Mouse (Mus musculus): Measurements from ENCODE around the gene Spryd4. TPM values are rescaled to one million over a fixed set of nuclear protein-coding genes. Genes with fewer than 3 reads are reported as not detected.

The Spryd4 gene
- polyA plus RNA-seq, 1 experiment from 2014 or later, result 46.1 TPM

DNA sequence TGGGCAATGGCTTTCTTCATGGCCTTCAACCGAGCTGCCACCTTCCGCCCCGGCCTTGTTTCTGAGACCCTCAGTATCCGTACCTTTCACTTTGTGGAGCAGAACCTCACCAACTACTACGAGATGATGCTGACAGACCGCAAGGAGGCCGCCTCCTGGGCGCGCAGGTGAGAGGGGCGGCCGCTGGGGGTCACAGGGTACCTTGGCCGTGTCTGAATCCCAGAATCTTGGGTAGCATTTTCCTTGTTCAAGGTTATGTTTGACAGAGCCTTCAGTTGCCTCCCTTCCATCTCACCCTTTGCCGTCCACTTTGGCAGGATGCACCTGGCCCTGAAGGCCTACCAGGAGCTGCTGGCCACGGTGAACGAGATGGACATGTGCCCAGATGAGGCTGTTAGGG is 32.5 kb upstream of the Spryd4 start:
- no peak overlapping the region for H3K4me3 ChIP-seq (ENCODE audit: low read length)
- peaks cover 5% of the 10 kb centered on the region; the same call in 1 of the 2 replicates for H3K4me1 ChIP-seq (ENCODE audit: control insufficient read depth, insufficient read depth, low read length)
- H3K9ac ChIP-seq (ENCODE audit: low read length), result no peak overlapping the region
- H3K4me2 ChIP-seq (ENCODE audit: low read depth, low read length), result no peak overlapping the region
- H3K36me3 ChIP-seq (ENCODE audit: control insufficient read depth, insufficient read depth), result peaks cover 23% of the 10 kb centered on the region
- H3K27me3 ChIP-seq (ENCODE audit: control insufficient read depth, insufficient read depth, low read length), result no peaks in the 10 kb centered on the region
- no peak for ATAC-seq (replicated peaks; ENCODE audit: extremely low read depth, insufficient read depth, low FRiP score)
- WGBS, result 91% methylated on average over 15 of the region's 15 CpGs
- H3K27ac ChIP-seq (ENCODE audit: low read length), result no peak overlapping the region
- no peaks in the 10 kb centered on the region for H3K9me3 ChIP-seq (replicated peaks; ENCODE audit: control insufficient read depth, low read length)

DNA sequence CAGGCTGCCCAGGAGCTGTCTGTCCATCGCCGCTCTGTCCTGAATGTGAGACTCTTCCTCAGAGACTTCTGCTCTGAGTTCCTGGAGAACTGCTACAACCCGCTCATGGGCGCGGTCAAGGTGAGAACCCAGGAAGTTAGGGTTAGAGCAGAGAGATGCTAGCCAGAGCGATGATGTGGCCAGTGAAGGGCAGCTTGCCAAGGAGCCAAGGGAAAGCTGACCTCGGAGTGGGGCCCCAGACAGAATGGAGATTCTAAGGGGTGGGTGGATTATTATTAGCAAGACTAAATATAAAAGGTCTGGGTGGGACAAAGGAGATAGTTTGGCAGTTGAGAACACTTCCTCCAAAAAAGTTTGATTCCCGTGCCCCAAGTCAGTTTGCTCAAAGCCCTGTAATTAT is 31.6 kb upstream of the Spryd4 start:
- H3K9ac ChIP-seq (ENCODE audit: low read length), result peak overlapping the region; percentile 22; the same call in 1 of the 2 replicates
- no peak for ATAC-seq (replicated peaks; ENCODE audit: extremely low read depth, insufficient read depth, low FRiP score)
- H3K9me3 ChIP-seq (replicated peaks; ENCODE audit: control insufficient read depth, low read length), result no peaks in the 10 kb centered on the region
- H3K27me3 ChIP-seq (ENCODE audit: control insufficient read depth, insufficient read depth, low read length), result no peaks in the 10 kb centered on the region
- H3K4me1 ChIP-seq (ENCODE audit: control insufficient read depth, insufficient read depth, low read length), result peaks cover 5% of the 10 kb centered on the region; the same call in 1 of the 2 replicates
- WGBS, result 73% methylated on average over 8 of the region's 8 CpGs
- H3K27ac ChIP-seq (ENCODE audit: low read length), result peak overlapping the region; percentile 64
- H3K4me3 ChIP-seq (ENCODE audit: low read length), result no peak overlapping the region
- peaks cover 20% of the 10 kb centered on the region for H3K36me3 ChIP-seq (ENCODE audit: control insufficient read depth, insufficient read depth)
- H3K4me2 ChIP-seq (ENCODE audit: low read depth, low read length), result no peak overlapping the region

GRCm38 (mm10) chr10:128240131-128240530 is 28.5 kb upstream of the Spryd4 start:
- no peaks in the 10 kb centered on the region for H3K9me3 ChIP-seq (replicated peaks; ENCODE audit: control insufficient read depth, low read length)
- no peak overlapping the region for H3K9ac ChIP-seq (ENCODE audit: low read length)
- WGBS, result 65% methylated on average over 18 of the region's 18 CpGs
- H3K4me3 ChIP-seq (ENCODE audit: low read length), result no peak overlapping the region
- ATAC-seq (replicated peaks; ENCODE audit: extremely low read depth, insufficient read depth, low FRiP score), result no peak
- peaks cover 19% of the 10 kb centered on the region for H3K36me3 ChIP-seq (ENCODE audit: control insufficient read depth, insufficient read depth)
- no peak overlapping the region for H3K4me2 ChIP-seq (ENCODE audit: low read depth, low read length)
- H3K27me3 ChIP-seq (ENCODE audit: control insufficient read depth, insufficient read depth, low read length), result no peaks in the 10 kb centered on the region
- H3K27ac ChIP-seq (ENCODE audit: low read length), result no peak overlapping the region
- peaks cover 10% of the 10 kb centered on the region; the same call in 1 of the 2 replicates for H3K4me1 ChIP-seq (ENCODE audit: control insufficient read depth, insufficient read depth, low read length)

- no peak for ATAC-seq (replicated peaks; ENCODE audit: extremely low read depth, insufficient read depth, low FRiP score)
- Histone ChIP-seq H3K27ac (ENCODE audit: low read length) (no peak overlapping the region), H3K27me3 (ENCODE audit: control insufficient read depth, insufficient read depth, low read length) (no peaks in the 10 kb centered on the region), H3K9me3 (replicated peaks; ENCODE audit: control insufficient read depth, low read length) (no peaks in the 10 kb centered on the region), H3K9ac (ENCODE audit: low read length) (no peak overlapping the region), H3K36me3 (ENCODE audit: control insufficient read depth, insufficient read depth) (peaks cover 17% of the 10 kb centered on the region), H3K4me1 (ENCODE audit: control insufficient read depth, insufficient read depth, low read length) (peaks cover 10% of the 10 kb centered on the region; the same call in 1 of the 2 replicates), H3K4me3 (ENCODE audit: low read length) (no peak overlapping the region), H3K4me2 (ENCODE audit: low read depth, low read length) (no peak overlapping the region)
- WGBS, result 90% methylated on average over 4 of the region's 4 CpGs
Measured at GRCm38 (mm10) chr10:128239140-128239539, 27.5 kb upstream of the Spryd4 start.

GRCm38 (mm10) chr10:128237807-128238480 is 26.3 kb upstream of the Spryd4 start:
- Histone ChIP-seq H3K27me3 (ENCODE audit: control insufficient read depth, insufficient read depth, low read length) (no peaks in the 10 kb centered on the region), H3K4me1 (ENCODE audit: control insufficient read depth, insufficient read depth, low read length) (peaks cover 8% of the 10 kb centered on the region; the same call in 1 of the 2 replicates), H3K4me3 (ENCODE audit: low read length) (no peak overlapping the region), H3K36me3 (ENCODE audit: control insufficient read depth, insufficient read depth) (peaks cover 13% of the 10 kb centered on the region), H3K9ac (ENCODE audit: low read length) (no peak overlapping the region), H3K27ac (ENCODE audit: low read length) (no peak overlapping the region), H3K9me3 (replicated peaks; ENCODE audit: control insufficient read depth, low read length) (no peaks in the 10 kb centered on the region), H3K4me2 (ENCODE audit: low read depth, low read length) (no peak overlapping the region)
- no peak for ATAC-seq (replicated peaks; ENCODE audit: extremely low read depth, insufficient read depth, low FRiP score)
- 70% methylated on average over 15 of the region's 15 CpGs for WGBS

DNA sequence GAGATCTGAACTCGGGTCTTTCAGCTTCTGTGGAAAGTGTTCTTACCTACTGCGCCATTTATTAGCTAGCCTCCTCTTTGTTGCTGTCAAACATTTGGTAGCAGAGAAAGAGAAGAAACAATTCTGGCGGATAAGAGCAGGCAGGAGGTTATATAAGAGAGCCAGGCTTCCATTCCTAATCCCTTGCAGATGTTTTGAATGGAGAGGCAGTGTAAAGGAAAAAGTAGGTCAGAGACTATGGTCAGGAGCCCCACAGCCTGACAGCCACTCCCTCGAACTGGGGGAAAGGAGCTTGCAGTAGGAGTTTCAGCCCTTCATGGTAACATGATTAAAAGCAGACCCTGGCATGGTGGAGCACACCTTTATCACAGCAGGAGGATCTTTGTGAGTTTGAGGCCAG is 24.7 kb upstream of the Spryd4 start:
- Histone ChIP-seq H3K36me3 (ENCODE audit: control insufficient read depth, insufficient read depth) (peaks cover 8% of the 10 kb centered on the region), H3K27me3 (ENCODE audit: control insufficient read depth, insufficient read depth, low read length) (no peaks in the 10 kb centered on the region), H3K27ac (ENCODE audit: low read length) (no peak overlapping the region), H3K4me3 (ENCODE audit: low read length) (no peak overlapping the region), H3K4me2 (ENCODE audit: low read depth, low read length) (no peak overlapping the region), H3K9me3 (replicated peaks; ENCODE audit: control insufficient read depth, low read length) (no peaks in the 10 kb centered on the region), H3K9ac (ENCODE audit: low read length) (no peak overlapping the region), H3K4me1 (ENCODE audit: control insufficient read depth, insufficient read depth, low read length) (peaks cover 11% of the 10 kb centered on the region)
- 74% methylated on average over 4 of the region's 4 CpGs for WGBS
- ATAC-seq (replicated peaks; ENCODE audit: extremely low read depth, insufficient read depth, low FRiP score), result no peak

DNA sequence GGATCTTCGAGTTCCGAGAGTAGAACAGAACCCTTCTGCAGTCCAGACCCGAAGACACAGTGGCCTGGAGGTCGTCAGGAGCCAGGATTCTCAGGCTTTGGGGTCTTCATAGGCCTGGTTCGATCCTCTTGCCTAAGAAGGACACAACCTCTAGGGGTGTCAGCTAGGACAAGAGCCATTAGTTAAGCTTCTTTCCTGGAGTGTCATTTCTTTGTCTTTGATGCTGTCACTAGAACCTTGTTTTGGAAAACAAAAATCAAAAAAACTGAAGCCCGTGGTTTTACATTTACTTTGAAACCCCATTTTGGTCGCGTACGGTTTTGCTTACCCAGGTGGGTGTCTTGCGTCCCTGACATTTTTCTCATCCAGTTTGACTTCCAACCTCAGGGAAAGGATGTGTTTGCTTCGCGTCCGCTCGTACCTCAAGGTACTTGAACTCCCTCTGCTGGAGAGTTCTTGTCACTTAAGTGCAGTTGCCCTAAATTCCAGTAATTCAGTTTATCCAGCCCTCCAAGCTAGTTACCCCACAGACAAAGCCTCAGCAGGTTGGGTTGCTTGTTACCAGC is 20.9 kb upstream of the Spryd4 start:
- under 1% methylated on average over 14 of the region's 14 CpGs for WGBS
- H3K4me2 ChIP-seq (ENCODE audit: low read depth, low read length), result peak overlapping the region; percentile 96
- peak; percentile 47 for ATAC-seq (replicated peaks; ENCODE audit: extremely low read depth, insufficient read depth, low FRiP score)

DNA sequence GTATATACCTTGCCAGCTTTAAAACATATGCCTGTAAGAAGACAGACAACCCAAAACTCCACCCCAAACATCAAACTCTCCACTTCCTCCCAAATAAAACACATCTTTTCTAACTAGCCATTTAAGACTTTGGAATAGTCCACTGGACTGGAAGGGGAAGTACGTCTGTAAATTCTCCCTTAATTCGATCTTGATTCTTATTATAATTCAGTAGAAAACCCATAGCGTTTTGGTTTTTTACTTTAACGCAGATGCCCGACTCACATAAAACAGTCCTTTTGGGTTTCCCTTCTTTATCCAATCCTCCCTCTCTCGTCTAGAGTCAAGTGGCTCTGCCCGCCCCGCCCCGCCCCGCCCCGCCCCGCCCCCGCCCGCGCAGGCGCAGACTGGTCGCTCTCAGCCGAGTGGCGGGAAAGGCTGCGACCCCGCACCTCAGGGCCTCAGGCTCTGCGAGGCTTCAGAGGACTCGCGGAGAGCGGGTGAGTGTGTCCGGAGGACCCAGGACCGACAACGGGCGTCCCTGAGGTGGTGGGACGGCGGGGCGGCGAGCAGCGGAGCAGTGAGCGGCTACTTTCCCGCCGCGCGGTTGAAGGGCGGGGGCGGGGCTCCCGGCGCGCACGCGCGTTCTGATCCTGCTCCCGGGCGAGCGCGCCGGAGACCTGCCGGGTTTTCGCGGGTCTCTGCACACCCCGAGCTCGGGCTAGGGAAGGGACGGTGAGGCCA is 20.3 kb upstream of the Spryd4 start, which contains the start of gene Timeless:
Gene Timeless, plus strand, starts transcription at position 369 of the 723 bp plus-strand sequence.
- Histone ChIP-seq H3K4me1 (ENCODE audit: control insufficient read depth, insufficient read depth, low read length) (peaks cover 16% of the 10 kb centered on the region), H3K9ac (ENCODE audit: low read length) (peak within 1 kb of the TSS; percentile 91), H3K9me3 (replicated peaks; ENCODE audit: control insufficient read depth, low read length) (no peaks in the 10 kb centered on the region), H3K4me3 (ENCODE audit: low read length) (peak within 1 kb of the TSS; percentile 86), H3K36me3 (ENCODE audit: control insufficient read depth, insufficient read depth) (no peaks in the 10 kb centered on the region), H3K27me3 (ENCODE audit: control insufficient read depth, insufficient read depth, low read length) (no peaks in the 10 kb centered on the region), H3K27ac (ENCODE audit: low read length) (peak within 1 kb of the TSS; percentile 97), H3K4me2 (ENCODE audit: low read depth, low read length) (peak within 1 kb of the TSS; percentile 96)
- ATAC-seq (replicated peaks; ENCODE audit: extremely low read depth, insufficient read depth, low FRiP score), result peak; percentile 91
- under 1% methylated on average over 56 of the region's 58 CpGs for WGBS

More for the DNA sequence above, 20.9 kb upstream of the Spryd4 start:
- no peaks in the 10 kb centered on the region for H3K9me3 ChIP-seq (replicated peaks; ENCODE audit: control insufficient read depth, low read length)
- H3K4me3 ChIP-seq (ENCODE audit: low read length), result peak overlapping the region; percentile 86
- peak overlapping the region; percentile 97 for H3K27ac ChIP-seq (ENCODE audit: low read length)
- H3K4me1 ChIP-seq (ENCODE audit: control insufficient read depth, insufficient read depth, low read length), result peaks cover 16% of the 10 kb centered on the region
- peak overlapping the region; percentile 91 for H3K9ac ChIP-seq (ENCODE audit: low read length)
- no peaks in the 10 kb centered on the region for H3K36me3 ChIP-seq (ENCODE audit: control insufficient read depth, insufficient read depth)
- H3K27me3 ChIP-seq (ENCODE audit: control insufficient read depth, insufficient read depth, low read length), result no peaks in the 10 kb centered on the region

DNA sequence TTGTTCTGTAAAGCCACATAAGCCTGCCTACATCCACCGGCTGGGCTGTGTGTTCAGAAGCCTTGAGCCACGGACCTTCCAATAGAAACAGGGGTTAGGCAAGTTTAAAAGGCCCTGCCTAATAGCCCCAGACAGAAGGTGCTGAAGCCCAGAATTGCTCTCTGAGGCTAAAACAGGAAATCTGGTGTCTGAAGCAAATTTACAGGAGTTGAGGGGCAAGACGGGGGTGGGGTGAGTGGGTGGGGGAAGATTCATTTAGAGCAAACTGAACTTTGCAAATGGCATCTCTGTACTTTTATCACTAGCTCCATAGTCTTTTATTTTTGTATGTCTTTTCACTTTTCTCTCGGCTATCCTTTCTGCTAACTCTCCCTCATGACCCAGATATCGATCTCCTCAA is 19.5 kb upstream of the Spryd4 start:
- peaks cover 14% of the 10 kb centered on the region for H3K4me1 ChIP-seq (ENCODE audit: control insufficient read depth, insufficient read depth, low read length)
- H3K4me2 ChIP-seq (ENCODE audit: low read depth, low read length), result peak overlapping the region; percentile 96
- H3K4me3 ChIP-seq (ENCODE audit: low read length), result peak overlapping the region; percentile 86
- no peak for ATAC-seq (replicated peaks; ENCODE audit: extremely low read depth, insufficient read depth, low FRiP score)
- H3K27me3 ChIP-seq (ENCODE audit: control insufficient read depth, insufficient read depth, low read length), result no peaks in the 10 kb centered on the region
- 17% methylated on average over 5 of the region's 5 CpGs for WGBS
- peak overlapping the region; percentile 91 for H3K9ac ChIP-seq (ENCODE audit: low read length)
- no peaks in the 10 kb centered on the region for H3K36me3 ChIP-seq (ENCODE audit: control insufficient read depth, insufficient read depth)
- H3K9me3 ChIP-seq (replicated peaks; ENCODE audit: control insufficient read depth, low read length), result no peaks in the 10 kb centered on the region
- H3K27ac ChIP-seq (ENCODE audit: low read length), result peak overlapping the region; percentile 97

All from heart, embryonic 16.5 days (tissue).